Mouse (Mus musculus) heart, postnatal 36 days (tissue): ENCODE results near the gene Ubtd2. TPM values are rescaled to one million over a fixed set of nuclear protein-coding genes. Genes with fewer than 3 reads are reported as not detected.

ENCODE experiments used
- DNase-seq, 2 experiments: peaks; one replicate each; pipeline ENCODE4 v3.0.0; 2021 to 2022
- intact Hi-C: fragments of 180-260 bp; cut with DNase I; formaldehyde crosslinking; loops from one replicate; pipeline ENCODE4 v1.15.1; 2025
- total RNA-seq, 2 experiments: library from RNA; stranded (reverse); gene quantifications; 2 replicates each; pipeline ENCODE4 v1.2.3; 2021

The Ubtd2 gene
- total RNA-seq, 2 experiments from 2014 or later, result 4.7 to 7.0 TPM

DNA sequence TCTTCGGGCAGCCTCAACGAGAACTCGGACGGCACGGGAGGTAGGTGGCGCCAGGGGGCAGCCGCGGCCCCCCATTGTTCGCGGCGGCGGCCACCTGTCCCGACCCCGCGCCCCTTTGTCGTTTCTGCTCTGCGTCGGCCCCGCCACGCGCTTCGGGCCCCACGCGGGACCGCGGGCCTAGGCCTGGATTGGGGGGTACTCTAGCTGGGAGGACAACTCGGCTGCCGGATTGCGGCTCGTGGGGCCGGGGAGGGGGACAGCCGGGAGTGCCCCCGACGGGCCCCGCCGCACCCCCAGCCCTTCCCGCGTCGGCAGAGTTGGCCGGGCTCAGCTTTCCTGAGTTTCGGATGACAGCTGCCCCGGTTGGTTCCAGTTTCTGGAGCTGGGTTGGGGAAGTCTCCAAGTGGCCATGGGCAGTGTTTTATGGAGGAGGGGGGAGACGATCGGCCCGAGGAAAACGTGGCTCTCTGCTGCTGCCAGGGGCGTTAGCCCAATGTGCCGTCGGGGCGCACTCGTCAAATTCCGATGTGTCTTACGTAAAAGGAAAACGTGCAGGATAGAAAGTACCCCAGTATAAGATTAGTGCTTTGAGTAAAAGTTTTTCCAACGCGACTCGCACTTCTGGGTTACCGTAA, 454 bp downstream of the Ubtd2 start:
- peak; percentile 30 to 61 for DNase-seq
- intact Hi-C loops, result loop anchor here (1.0 to 10.0 kb wide), 3 partner anchors 33 to 709 kb away; partner anchors contain the start of genes Efcab9 and Npm1

DNA sequence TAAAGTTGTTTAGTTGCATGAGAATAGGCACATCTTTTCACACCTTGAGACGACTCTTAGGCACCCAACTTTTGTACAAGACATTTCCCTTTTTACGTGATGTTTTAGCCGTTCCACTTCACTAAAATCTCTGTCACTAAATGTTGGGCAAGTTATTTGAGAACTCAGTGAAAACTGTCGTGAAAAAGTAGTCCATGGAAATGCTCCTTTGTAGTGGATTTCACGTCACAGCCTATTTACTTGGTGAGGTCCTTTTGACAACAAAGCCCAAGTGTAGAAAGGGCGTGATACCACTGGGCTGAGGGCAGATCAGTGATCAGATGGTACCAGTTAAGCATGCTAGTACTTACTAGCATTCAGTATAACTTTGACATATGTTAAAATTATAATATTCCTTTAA, 1.2 kb downstream of the Ubtd2 start:
- no peak for DNase-seq

DNA sequence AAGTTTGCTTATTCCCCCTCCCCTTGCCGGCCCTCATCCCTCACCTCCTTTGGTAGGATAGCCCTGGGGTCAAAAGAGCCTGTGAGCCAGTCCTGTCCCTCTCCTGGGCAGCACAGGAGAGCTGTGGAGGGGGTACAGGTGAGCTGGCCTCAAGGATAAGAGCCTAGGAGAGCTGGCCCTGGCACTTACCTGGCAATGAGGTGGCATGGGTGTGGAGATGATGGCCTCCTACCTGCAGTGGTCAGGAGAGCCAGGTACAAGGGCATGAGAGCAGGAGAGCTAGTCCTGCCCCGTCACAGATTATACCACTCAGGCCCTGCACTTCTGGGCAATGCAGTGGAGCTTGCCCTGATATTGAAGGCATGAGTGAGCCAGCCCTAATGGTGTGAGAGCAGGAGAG, 9.1 kb downstream of the Ubtd2 start:
- DNase-seq, result no peak
- intact Hi-C loops, result no loop called here

More for the DNA sequence above, 1.2 kb downstream of the Ubtd2 start:
- intact Hi-C loops, result loop anchor here (2.0 to 10.0 kb wide), 2 partner anchors 32 to 708 kb away; partner anchors contain the start of gene Npm1

DNA sequence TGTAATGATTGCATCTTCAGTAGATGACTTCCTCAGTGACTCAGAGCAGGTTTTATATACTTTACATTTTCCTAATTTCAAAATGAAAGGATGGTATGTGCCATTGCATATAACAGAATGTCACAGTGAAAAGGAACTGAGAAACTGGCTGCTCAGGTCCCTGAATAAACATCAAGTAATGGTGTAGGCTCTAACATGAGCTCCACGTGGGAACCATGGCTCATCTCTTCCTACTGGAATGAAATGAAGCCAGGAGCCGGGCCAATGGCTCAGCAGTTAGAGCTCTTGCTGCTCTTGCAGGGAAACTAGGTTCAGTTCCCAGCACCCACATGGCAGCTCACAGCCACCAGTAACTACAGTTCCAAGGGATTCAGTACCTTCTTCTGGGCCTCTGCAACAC, 16.8 kb downstream of the Ubtd2 start:
- intact Hi-C loops, result no loop called here

DNA sequence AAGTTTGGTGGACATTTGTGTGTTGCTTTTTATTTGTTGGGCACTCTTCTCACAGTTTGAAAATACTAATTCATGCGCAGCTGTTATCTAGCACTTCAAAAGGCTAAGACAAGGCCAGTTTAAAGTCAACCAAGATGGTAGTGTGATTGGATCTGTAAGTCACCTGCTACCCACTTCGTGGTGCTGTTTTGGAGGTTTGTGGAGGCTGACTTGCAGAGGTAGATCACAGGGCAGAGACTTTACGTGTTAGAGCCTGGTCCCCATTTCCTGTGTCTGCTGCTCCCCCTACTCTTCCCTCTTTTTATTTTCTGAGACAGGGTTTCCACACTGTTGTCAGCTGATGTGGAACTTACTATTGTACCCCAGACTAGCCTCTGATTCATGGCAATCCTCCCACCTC, 19.6 kb downstream of the Ubtd2 start:
- DNase-seq, result no peak
- intact Hi-C loops, result no loop called here

More for the DNA sequence above, 16.8 kb downstream of the Ubtd2 start:
- DNase-seq, result no peak

DNA sequence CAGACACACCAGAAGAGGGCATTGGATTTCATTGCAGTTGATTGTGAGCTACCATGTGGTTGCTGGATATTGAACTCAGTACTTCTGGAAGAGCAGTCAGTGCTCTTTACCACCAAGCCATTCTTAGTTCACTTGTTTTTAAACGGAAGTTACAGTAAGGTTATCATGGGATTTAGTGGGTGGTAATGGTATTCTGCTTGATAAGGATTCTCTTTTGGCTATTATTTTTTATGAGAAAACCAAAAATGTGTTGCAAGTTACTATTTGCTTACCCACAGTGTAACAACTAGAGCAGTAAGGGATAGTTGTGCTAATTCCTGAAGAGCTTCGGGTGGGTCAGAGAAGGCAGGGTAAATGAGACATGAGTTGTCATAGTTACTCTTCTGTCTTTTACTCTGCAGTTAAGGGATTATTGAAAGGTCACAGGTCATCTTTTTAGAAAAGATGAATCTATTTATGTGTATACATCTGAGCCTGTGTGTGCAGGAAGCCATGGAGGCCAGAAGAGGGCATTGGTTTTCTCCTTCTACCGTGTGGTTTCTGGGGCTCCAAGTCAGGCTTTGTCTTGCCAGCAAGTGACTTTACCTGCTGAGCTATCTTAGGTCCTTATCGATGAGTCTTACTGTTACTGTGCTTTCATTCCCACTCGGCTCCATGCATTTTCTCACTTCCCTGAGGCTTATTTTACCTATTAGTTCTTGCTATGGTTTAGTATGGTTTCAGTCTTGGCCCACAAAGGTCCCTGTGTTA, 20.5 kb downstream of the Ubtd2 start:
- intact Hi-C loops, result no loop called here
- no peak for DNase-seq

DNA sequence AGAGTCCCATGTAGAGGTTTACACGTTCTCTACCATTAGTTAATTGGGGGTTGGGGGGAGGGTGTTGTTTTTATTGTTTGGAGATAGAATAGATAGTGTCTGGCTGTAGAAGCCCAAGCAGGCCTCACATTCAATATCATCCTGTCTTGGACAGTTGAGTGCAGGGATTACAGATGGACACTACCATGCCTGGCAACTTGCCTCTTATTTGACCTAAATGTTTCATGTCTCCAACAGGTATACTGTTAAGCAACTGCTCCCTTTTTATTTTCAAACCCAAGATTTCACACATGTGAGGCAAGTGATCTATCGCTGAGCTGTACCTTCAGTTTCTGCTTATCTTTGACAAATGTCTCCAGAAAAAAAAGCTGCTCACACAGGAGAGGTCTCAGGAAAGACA, 26.4 kb downstream of the Ubtd2 start:
- DNase-seq, result no peak
- intact Hi-C loops, result no loop called here

DNA sequence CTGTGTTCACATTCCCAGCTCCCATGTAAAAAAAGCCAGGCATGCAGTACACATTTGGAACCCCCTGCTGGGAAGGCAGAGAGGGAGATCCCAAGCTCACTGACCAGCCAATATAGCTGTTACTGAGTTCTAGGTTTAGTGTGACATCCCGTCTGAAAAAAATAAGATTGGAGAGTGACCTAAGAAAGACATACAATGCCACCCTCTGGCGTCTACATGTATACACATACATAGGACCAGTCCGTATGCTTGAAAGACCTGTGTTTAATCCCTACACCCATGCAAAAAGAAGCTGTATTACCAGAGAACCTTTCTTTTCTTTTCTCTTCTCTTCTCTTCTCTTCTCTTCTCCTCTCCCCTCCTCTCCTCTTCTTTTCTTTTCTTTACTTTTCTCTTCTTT, 30.1 kb downstream of the Ubtd2 start:
- intact Hi-C loops, result no loop called here
- no peak for DNase-seq

DNA sequence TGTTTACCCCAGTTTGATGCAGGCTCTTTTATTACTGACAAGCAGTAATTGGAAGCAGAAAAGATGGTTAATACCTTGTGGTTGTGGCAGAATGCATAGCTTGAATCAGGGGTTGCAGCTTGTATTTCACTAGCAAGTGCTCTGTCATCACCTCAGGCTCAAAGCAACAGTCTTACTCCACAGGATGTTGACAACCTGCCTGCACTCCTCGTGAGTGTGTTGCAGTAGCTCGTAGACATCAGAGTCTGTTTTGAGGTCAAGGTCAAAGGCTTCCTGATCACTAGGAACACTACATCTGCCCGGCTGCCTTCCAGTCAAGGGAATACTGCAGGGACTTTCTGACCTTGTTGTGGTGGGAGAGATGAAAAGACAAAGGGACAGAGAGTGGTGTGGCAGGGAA, 31.5 kb downstream of the Ubtd2 start:
- DNase-seq, result no peak
- intact Hi-C loops, result no loop called here

DNA sequence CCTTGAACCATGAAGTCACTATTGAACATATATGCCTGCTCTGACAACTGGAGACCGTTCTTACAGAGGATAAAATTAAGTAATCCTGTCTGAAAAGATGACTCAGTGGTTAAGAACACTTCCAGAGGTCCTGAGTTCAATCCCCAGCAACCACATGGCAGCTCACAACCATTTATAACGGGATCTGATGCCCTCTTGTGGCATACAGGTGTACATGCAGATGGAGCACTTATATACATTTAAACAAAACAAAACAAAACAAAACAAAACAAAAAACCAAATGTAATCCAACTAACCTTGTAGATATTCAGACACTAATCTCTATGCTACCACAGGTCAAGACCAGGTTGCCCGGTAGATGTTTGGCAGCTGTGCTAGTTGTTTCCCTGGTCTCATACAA, 32.3 kb downstream of the Ubtd2 start:
- no peak for DNase-seq
- intact Hi-C loops, result no loop called here

DNA sequence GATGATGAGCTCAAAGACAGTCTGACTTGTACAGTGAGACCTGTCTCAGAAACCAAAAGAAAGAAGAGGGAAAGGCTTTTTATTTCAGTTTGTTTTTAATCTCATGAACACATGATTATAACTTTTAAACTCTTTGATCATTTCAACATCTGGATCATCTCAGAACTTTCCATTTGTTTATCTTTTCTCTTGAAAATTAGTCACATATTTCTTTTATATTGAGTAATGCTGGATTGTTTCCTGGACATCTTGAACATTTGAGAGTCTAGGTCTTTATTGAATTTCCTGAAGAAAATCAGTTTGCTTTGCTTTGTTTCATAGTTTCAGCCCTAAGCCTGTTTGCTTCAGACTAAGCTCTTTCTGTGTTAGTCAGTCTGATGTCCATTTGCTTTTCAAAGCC, 33.2 kb downstream of the Ubtd2 start:
- intact Hi-C loops, result loop anchor here (2.0 kb wide), 1 partner anchor 32 kb away; no protein-coding TSS in a partner anchor
- DNase-seq, result no peak

DNA sequence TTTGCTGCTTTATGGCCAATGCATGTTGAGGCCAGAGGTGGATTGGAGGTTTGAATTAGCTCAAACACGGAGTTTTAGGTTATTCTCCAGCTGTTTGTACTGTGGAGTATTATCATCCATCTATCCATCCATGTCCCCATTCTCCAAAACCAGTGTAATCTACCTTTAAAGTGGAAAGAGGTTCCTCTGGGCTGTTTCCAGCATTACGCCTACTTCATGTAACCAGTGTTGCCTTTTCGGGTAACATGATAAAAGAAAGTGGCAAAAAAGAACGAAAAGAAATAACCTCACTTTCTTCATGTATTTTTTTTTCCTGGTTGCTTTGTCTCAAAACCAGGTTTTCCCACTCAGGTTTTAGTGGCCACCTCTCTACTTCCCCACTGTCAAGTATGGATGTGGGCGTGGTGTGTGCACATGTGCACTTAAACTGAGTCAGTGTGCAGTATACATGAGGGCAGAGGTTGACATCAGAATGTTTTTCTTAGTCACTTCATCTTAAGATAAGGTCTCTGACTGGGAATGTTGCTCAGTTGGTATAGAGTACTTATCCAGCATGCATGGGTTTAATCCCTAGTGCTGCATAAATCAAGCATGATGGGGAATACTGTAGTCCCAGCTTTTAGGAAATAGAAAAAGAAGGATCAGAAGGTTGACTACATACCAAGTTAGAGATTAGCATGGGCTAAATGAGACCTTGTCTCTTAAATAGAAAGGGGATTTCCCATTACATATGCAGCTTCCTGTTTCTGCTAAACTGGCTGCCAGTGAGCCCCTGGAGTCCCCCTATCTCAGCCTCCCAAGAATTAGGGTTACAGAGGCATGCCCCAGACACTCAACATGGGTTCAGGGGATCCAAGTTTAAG, 33.9 kb downstream of the Ubtd2 start:
- intact Hi-C loops, result loop anchor here (2.0 kb wide), 1 partner anchor 32 kb away; no protein-coding TSS in a partner anchor
- DNase-seq, result no peak

DNA sequence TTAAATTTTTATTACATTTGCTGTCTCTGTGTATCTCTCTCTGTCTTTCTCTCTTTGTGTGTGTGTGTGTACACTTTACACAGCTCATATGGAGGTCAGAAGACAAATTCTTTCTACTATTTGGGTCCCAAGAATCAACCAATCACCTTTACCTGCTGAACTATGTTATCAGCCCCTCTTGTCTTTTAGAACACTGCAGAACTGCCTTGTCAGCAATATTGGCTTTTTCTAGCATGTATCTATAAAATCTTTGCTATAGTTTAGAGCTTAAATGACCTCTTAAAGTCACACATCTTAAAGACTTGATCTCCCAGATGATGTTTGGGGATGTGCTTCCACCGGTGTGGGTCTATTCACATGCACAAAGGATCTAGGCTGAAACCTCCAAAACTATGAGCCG, 35.9 kb downstream of the Ubtd2 start:
- intact Hi-C loops, result no loop called here
- no peak for DNase-seq

DNA sequence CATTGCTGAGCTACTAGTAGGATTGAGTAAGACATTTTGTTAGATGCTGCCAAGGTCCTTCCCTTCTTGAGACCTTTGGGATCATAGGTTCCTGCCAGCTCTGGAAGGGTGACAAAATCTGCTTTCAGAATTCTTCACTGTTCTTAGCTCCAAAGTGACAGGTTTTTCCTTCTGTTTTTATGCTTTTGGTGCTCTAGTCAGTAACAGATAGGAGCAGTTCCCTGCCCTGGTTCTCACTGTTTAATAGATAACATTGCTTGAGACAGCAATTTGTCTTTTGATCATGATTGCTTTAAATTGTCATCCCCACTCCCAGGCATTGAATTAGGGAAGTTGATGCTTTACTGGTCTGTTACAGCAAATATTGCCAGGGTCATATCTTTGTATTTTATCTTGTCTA, 38.1 kb downstream of the Ubtd2 start:
- peak; percentile 19 to 41 for DNase-seq
- intact Hi-C loops, result no loop called here

DNA sequence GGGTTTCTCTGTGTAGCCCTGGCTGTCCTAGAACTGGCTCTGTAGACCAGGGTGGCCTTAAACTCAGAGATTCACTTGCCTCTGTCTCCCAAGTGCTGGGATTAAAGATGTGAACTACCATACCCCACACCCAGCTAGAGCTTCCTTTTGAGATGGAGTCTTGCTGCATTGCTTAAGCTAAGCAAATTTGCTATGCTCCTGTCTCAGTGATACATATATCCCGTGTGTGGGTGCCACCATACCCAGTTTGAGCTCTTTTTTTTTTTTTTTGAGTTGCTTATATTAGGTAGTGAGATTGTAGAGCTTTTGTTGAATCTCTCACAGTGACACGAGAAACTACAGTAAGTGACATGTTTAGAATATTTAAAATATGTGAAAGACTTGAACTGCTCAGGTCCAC, 40.1 kb downstream of the Ubtd2 start:
- no peak for DNase-seq
- intact Hi-C loops, result no loop called here

DNA sequence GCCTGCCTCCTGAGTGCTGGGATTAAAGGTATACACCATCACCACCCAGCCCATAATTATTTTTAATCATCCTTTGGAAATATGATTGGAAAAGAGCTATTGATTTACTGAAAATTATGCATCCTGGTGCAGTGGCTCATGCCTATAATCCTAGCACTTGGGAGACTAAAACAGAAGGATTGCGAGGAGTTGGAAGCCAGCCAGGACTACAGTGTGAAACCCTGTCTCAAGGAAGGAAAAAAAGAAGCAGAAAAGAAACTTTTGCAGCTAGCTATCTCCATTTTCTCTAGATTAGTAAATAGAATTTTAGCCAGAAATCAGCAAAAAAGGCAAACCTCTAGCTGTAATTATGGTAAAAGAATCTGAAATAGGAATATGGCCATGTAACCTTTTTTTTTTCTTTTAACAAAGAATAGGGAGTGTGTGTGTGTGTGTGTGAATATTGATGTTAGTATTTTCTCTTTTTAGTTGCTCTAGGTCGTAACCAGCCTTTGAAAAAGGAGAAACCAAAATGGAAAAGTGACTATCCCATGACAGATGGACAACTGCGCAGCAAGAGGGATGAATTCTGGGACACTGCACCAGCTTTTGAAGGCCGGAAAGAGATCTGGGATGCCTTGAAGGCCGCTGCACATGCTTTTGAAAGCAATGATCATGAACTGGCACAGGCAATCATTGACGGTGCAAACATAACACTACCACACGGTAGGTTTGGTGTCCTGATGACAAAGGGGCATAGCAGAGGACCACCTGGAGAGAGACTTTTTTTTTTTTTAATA, 43.8 kb downstream of the Ubtd2 start:
- DNase-seq, result peak; percentile 32 to 60
- intact Hi-C loops, result no loop called here

DNA sequence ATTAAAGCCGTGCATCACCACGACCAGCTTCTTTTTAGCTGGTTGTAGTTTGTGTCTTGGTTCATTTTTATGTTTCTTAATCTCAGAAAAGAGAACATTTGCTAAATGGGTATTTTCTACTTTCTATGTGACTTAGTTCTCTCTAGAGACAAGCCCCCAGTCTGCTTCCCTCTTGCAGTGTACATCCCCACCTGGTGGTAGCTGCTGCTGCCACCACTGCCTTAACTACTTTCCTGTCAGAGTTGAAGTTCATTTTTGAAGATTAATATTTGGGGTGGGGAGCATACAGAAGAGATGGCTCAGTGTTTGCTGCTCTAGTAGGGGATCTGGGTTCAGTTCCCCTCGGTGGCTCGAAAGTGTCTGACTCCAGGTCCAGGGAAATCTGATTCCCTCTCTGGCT, 44.8 kb downstream of the Ubtd2 start:
- intact Hi-C loops, result no loop called here
- no peak for DNase-seq

DNA sequence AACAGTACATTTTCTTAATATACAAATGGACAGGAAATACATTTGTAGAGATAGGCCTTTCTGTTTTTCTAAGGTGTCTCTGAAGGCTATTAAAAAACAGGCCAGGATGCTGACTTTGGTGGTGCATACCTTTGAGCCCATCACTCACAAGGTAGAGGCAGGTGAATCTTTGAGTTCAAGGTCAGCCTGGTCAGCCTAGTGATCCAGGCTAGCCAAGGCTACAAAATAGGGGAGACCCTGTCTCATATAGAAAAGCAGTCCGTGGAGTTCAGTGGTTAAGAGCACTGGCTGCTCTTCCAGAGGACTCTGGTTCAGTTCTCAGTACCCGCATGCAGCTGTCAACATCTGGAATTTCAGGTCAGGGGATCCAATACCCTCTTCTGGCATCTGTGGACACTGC, 48.5 kb downstream of the Ubtd2 start:
- intact Hi-C loops, result no loop called here
- no peak for DNase-seq

DNA sequence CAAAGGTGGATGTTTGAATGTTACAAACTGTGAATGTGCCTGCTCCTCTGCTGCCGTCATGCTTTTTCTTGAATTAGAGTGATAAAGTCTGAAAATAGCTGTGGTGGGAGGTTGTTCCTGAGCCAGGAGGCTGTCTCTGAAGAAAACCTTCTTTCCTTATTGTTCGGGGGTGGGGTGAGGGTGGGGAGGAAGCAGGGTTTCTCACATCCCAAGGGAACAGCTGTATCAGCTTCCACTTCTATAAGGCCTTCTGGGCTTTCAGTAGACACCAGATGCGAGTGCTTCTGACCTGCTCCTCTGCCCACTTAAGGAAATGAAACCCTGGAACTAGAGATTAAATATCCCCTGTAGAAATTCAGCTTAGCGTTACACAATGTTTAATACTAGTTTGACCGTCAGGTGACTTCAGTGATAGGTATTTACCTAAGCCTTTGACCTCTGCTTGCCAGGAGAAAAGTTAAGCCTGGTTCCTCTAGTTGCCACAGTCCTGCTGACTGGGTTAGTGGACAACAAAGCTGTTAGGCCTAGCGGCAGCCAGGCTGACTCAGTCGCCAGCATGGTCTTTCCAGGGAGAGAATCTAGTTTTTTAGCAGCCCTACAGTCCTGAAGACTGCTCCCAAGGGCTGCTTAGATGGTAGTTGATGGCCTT, 50.0 kb downstream of the Ubtd2 start:
- intact Hi-C loops, result no loop called here
- DNase-seq, result no peak

DNA sequence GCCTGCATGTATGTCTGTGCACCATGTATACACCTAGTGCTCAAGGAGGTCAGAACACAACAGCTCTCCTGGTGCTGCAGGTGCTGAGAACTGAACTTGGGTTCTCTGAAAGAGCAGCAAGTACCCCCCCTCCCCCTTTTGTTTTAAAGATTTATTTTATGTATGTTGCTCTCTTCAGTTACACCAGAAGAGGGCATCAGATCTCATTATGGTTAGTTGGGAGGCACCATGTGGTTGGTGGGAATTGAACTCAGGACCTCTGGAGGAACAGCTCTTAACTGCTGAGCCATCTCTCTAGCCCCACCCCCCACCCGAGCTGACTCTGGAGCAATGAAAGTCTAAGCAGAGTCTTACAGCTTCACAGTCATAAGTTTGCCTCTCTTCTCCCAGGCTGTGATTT, 55.8 kb downstream of the Ubtd2 start:
- intact Hi-C loops, result no loop called here
- DNase-seq, result no peak
